Mouse (Mus musculus): ENCODE results near the gene Snx12.

Snx12 gene

DNA sequence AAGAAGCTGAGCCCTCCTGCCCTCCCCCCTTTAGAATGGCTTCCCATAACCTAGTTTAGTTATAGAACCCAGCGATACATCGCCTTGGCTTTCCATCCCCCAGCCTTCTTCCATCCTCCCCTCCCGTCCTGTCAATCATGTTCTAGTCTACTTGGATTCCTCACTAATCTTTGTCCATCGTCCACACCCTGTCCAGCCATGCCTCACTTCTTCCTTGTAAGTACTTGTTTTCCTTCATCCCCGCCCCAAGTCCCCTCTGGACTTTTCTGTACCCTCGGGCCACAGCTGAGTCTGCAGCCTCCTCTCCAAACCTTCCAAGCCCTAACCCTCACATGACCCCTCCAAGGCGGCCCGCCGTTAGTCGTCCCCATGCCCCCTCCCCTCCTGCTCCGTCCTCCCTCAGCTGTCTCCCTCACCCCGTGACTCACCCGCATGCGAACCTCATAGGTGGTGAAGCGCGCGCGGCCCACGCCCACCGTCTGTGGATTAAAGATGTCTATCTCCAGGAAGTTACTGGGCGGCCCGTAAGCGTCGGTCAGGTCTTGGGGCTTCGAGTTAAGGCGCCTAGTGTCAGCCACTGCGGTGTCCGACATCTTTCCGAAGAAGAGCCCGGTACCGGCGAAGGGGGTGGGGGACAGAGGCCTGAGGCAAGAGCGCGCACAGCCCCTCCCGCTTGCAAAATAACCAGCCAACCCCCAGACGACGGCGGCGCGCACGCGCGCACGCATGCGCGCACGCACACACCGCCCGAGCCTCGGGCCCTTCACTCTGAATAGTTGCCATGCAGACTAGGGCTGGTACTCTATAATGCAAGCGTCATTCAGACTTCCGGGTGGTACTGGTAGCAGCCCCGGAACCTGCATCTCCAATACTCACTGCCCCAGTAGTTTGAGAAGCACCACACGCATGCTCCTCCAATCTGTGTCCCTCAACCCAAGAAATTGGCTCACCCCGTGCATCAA, at the start of gene Snx12:
Snx12 (minus strand) TSS at position 730 of the 962 bp plus-strand sequence.
- DNase-seq (ENCODE audit: low spot score in 2 of 2): peak; percentile 71 to 78

DNA sequence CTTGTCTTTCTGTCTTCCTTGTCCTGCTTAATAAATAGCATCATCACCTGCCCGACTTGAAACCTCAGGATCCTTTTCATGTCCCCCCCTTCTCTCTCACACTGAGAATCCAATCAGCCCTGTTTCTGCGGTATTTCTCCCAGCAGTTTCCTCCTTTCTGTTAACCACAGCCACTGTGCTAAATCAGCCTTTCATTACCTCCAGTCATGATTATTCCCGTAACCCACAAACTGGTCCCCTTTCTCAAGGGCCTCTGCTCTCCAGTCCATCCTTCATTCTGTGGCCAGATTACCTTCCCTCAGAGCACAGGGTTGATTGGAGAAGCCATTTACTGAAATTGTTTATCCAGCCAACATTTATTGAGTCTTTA, 46.4 kb upstream of the Snx12 start, which contains the start of gene Gm20489:
Gm20489 (minus strand) TSS at position 269 of the 370 bp plus-strand sequence.
- DNase-seq (ENCODE audit: low spot score in 2 of 2): no peak

- DNase-seq (ENCODE audit: low spot score in 2 of 2): no peak
Measured at GRCm38 (mm10) chrX:101268025-101268754, 45.8 kb upstream of the Snx12 start, which contains the start of gene Il2rg. Gene Il2rg, minus strand, starts transcription at chrX:101268255.

- DNase-seq (ENCODE audit: low spot score in 2 of 2): no peak
Measured at GRCm38 (mm10) chrX:101266631-101267030, 44.3 kb upstream of the Snx12 start.

DNA sequence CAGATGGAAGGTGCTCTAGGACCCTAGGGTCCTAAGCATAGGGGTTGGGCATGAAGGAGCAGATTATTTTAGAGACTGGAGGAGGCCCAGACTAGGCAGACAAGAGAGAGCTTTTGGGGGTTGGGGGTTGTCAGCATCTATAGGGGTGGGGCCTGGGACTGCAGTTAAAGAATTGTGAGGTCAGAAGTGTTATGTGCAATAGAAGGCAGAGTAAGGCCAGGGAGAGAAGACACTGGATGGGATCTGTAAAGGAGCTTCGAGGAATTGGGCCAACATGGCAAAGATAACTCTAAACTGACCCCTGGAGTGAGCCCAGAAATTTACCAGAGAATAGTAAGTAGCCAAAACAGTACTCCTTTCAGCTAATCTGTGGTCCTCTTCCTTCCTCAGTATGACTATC, 41.5 kb upstream of the Snx12 start, which contains the start of gene Gm614:
Gm614 (minus strand) TSS at position 101 of the 400 bp plus-strand sequence.
- no peak for DNase-seq (ENCODE audit: low spot score in 2 of 2)

- no peak for DNase-seq (ENCODE audit: low spot score in 2 of 2)
Measured at GRCm38 (mm10) chrX:101260441-101261325, 38.3 kb upstream of the Snx12 start.

GRCm38 (mm10) chrX:101256603-101257002, 34.2 kb upstream of the Snx12 start:
- no peak for DNase-seq (ENCODE audit: low spot score in 2 of 2)

DNA sequence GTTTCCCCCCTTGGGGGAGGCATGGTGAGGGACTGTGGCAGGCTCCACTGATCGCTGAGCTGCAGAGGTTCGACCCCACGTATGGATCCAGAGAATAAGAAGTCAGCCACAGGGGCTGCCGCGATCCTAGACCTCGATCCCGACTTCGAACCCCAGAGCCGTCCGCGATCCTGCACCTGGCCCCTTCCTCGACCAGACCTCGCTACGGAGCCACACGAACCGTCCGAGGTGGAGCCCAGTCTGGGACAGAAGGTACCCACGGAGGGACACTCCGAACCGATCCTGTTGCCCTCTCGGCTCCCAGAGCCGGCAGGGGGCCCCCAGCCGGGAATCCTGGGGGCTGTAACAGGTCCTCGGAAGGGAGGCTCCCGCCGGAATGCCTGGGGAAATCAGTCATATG, 32.4 kb upstream of the Snx12 start:
- DNase-seq (ENCODE audit: low spot score in 2 of 2): no peak

DNA sequence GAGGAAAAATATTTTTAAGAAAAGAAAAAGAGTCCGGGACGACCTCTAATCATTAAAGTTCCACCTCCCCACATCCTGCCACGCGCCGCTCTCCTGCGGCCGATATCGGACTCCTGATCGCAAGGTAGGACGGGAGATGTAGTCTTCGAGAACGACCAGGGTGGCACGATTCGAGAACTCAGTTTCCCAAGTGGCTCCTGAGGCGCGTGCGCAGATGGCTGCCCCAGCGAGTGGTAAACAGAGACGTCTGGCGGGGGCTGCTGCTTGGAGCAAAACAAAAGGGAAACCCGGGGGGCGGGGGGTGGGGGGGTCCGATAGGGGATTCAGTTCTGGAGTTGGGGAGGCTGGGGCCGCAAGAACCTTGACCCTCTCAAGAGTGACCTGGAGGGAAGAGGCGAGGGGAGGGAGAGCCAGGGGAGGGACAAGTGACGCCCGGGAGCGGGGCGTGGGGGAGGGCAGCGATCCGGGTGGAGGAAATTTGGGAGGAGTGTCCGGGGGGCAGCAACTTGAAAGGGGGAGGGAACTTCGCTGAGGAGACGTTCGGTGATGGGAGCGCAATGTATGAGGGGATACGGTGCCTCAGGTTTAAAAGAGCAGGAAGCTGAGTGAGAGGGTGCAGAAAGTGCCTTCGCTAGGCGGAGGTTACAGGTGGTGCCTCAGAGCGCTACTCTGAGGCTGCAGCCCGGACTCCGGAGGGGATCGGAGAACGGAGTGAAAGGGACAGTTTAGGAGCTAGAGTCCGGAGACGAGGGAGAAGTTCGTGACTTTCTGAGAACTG, 31.8 kb upstream of the Snx12 start, which contains the start of gene Foxo4:
Foxo4 (plus strand) TSS at position 577 of the 778 bp plus-strand sequence.
- peak; percentile 70 to 87 for DNase-seq (ENCODE audit: low spot score in 2 of 2)

DNA sequence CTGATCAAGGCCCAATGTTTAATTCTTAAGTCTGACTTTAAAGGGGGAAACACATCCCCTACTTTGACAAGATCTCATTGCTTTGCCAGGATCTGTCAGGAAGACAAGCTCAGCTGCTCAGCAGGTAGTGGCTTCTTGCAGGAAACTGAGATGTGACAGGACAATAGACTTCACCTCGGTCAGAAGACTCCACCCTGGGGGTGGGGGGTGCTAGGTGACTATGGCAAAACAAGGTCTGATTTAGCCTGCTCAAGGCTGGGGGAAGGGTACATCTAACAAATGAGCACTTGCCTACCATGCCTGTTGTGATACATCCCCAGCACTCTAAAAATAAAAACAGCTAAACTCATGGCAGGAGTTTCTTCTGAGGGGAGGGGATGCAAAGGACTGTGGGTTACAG, 22.6 kb upstream of the Snx12 start:
- no peak for DNase-seq (ENCODE audit: low spot score in 2 of 2)

- no peak for DNase-seq (ENCODE audit: low spot score in 2 of 2)
Measured at GRCm38 (mm10) chrX:101222796-101223162, 416 bp upstream of the Snx12 start.

DNA sequence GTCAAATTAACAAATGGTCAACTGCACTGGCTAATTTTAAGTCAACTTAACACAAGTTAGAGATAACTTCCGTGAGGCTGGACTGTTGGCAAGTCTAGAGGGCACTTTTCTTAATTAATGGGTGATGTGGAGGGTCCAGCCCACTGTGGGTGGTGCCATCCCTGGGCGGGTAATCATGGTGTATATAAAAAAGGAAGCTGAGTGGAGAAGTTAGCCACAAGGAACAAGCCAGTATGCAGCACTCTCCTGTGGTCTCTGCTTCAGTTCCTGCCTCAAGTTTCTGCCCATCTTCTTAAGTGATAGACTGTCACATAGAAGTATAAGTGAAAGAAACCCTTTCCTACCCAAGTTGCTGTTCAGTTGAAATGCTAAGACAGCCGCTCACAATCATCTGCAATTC, 33.1 kb downstream of the Snx12 start:
- DNase-seq (ENCODE audit: low spot score in 2 of 2): no peak

DNA sequence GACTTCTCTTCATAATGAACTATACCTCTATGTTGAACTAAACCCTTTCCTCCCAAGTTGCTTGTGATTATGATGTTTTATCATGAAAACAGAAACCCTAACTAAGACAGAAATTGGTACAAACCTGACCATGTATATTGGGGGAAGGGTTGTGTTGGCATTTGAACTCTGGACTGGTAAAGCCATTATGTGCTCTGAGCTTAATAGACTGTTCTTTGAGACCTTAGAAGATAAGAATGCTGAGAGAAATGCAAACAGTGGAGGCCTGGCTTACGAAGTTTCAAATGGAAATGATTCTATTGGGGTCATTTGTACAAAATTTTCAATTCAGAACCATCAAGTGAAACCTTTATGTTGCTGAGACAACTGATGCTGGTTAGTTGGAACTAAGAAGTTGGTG, 34.7 kb downstream of the Snx12 start:
- DNase-seq (ENCODE audit: low spot score in 2 of 2): no peak

DNA sequence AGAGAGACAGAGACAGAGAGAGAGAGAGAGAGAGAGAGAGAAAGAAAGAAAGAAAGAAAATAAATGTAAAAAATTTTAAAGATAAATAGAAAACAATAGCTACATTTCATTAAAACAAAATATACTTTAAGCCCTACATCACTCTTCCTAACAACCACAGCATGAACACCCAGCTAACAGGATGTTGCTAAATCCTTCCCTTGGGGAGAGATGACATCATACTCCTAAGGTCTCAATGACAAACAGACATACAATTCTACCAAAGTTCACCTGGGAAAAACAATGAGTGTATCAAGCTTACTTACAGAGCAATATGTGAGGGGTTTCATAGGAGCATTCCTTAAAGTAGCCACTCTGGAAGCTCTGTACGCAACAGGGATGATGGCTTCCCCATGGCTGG, 49.0 kb downstream of the Snx12 start:
- DNase-seq (ENCODE audit: low spot score in 2 of 2): no peak

- DNase-seq (ENCODE audit: low spot score in 2 of 2): no peak
Measured at GRCm38 (mm10) chrX:101168425-101168824, 53.9 kb downstream of the Snx12 start.

GRCm38 (mm10) chrX:101163739-101164138, 58.6 kb downstream of the Snx12 start:
- no peak for DNase-seq (ENCODE audit: low spot score in 2 of 2)

GRCm38 (mm10) chrX:101163278-101163677, 59.1 kb downstream of the Snx12 start:
- no peak for DNase-seq (ENCODE audit: low spot score in 2 of 2)

DNA sequence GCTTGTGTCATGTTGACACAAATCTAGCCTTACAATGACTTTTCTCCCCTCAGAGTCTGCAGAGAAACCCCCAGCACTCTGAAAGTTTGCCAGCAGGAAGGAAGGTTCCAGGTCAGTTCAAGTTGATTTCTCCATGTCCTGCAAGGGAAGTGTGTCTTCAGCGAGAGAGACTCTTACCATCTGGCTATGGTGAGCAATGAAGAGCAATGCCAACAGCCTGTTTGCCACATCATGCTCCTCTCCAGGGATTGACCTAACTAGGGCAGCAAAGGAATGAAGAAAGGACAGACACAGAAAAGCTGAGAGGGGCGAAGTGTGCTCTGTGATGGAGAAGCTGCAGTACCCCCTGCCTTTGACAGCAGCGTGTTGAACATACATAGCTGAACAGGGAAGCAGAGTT, 59.8 kb downstream of the Snx12 start:
- no peak for DNase-seq (ENCODE audit: low spot score in 2 of 2)

GRCm38 (mm10) chrX:101157488-101157887, 64.9 kb downstream of the Snx12 start:
- DNase-seq (ENCODE audit: low spot score in 2 of 2): no peak

DNA sequence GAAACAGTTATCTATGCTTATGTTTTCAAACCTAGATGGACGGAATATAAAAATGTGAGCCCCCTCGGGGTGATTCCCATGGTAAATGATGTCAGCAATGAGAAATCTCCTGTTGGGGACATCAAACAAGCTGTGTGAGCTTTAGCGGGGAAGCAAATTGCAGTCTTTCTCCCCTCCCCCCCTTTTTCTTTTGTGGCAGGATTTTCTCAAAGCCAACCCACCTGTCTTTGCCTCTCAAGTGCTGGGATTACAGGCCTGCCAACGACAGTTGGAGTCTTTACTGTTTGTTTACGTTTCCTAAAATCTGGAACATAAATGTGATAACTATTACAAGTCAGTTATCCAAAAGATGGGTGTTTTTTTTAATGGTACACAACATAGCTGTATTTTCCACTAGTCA, 66.0 kb downstream of the Snx12 start:
- no peak for DNase-seq (ENCODE audit: low spot score in 2 of 2)

DNA sequence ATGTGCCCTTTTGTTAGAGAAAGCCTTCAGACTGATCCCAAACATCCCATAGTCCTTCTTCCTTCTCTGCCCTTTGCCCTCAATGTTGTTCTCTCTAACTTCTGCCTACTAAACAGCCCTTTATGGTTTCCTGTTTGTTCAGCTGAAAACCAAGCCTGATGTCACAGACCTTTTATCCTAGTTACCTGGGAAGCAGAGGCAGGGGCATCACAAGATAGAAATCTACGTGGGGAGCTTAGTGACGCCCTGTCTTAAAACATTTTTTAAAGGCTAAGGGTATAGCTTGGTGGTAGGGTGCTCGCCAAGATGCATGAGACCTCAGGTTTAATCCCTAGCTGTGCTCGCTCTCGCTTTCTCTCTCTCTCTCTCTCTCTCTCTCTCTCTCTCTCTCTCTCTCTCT, 74.9 kb downstream of the Snx12 start:
- DNase-seq (ENCODE audit: low spot score in 2 of 2): no peak

Measured in urinary bladder, postnatal 36 days (tissue).